Mouse (Mus musculus) forebrain, postnatal 0 days (tissue): Measurements from ENCODE around the gene Grb10. TPM values are rescaled to one million over a fixed set of nuclear protein-coding genes. Genes with fewer than 3 reads are reported as not detected.

ENCODE experiments used
- ATAC-seq: fragments of 200-750 bp; cut with Nextera tagmentation; 2 replicates; pipeline ENCODE4 v1.8.0; 2017; ENCODE audit warnings: mild to moderate bottlenecking, moderate library complexity
- DNase-seq: peaks from one replicate; pipeline ENCODE4 v3.0.0-alpha.2; 2015
- H3K27ac ChIP-seq: fragments of 300-500 bp; sonication (generic); 2 replicates; pipeline ENCODE4 v1.5.1; 2014; ENCODE audit warnings: low read depth, mild to moderate bottlenecking, antibody characterized with exemption, low read length, moderate library complexity, mixed read lengths
- H3K27me3 ChIP-seq: fragments of 300-500 bp; sonication (generic); 2 replicates; pipeline ENCODE4 v1.6.1; 2014; ENCODE audit warnings: mild to moderate bottlenecking, low read length, mixed read lengths; ENCODE audit not compliant: insufficient read depth
- H3K36me3 ChIP-seq: fragments of 300-500 bp; sonication (generic); 2 replicates; pipeline ENCODE4 v1.6.1; 2014; ENCODE audit warnings: mild to moderate bottlenecking, moderate library complexity; ENCODE audit not compliant: insufficient read depth
- H3K4me1 ChIP-seq: fragments of 300-500 bp; sonication (generic); 2 replicates; pipeline ENCODE4 v1.6.1; 2014; ENCODE audit warnings: antibody characterized with exemption; ENCODE audit not compliant: insufficient read depth
- H3K4me2 ChIP-seq: fragments of 300-500 bp; sonication (generic); 2 replicates; pipeline ENCODE4 v1.6.1; 2014; ENCODE audit warnings: low read depth, mild to moderate bottlenecking, moderate library complexity
- H3K4me3 ChIP-seq: fragments of 300-500 bp; sonication (generic); 2 replicates; pipeline ENCODE4 v1.5.1; 2014; ENCODE audit warnings: low read depth, low read length, mixed read lengths
- H3K9ac ChIP-seq: fragments of 300-500 bp; sonication (generic); 2 replicates; pipeline ENCODE4 v1.6.1; 2014; ENCODE audit warnings: mild to moderate bottlenecking
- H3K9me3 ChIP-seq: fragments of 300-500 bp; sonication (generic); 2 replicates; pipeline ENCODE4 v1.6.1; 2016; ENCODE audit warnings: low read length
- CTCF ChIP-seq: sonication (generic); IDR thresholded peaks from 2 replicates; pipeline ENCODE4 v1.5.1; 2016; ENCODE audit warnings: antibody characterized with exemption, control low read depth, low read depth
- WGBS: fragments of 180-500 bp; shearing (Covaris S2); extraction: QIAGEN DNeasy Blood & Tissue Kit; methylation state at CpG from one replicate; pipeline ENCODE4 v1.1.7; 2014; 5-methylcytosine and 5-hydroxymethylcytosine counted together
- polyA plus RNA-seq: library from polyadenylated mRNA; unstranded; fragments of >200 nt; fragmentation: Nextera tagmentation; extraction: Ambion mirVana; gene quantifications from 2 replicates; pipeline ENCODE4 v1.2.1, GENCODE M21; 2015
- total RNA-seq: library from RNA; depleted of rRNA; stranded (reverse); fragments of >200 nt; gene quantifications from 2 replicates; pipeline ENCODE4 v1.2.3, GENCODE M21; 2014

Grb10 gene
- total and polyA plus RNA-seq, 2 experiments from 2014 or later, result 32.7 to 80.3 TPM

- Histone ChIP-seq H3K36me3 (no peaks in the 10 kb centered on the region), H3K27ac (no peak overlapping the region), H3K9me3 (no peaks in the 10 kb centered on the region), H3K27me3 (peaks cover 72% of the 10 kb centered on the region), H3K4me2 (no peak overlapping the region), H3K4me1 (no peaks in the 10 kb centered on the region), H3K9ac (no peak overlapping the region), H3K4me3 (no peak overlapping the region)
- ATAC-seq, result no peak
- DNase-seq, result no peak
- TF ChIP-seq CTCF, result no peak
- 31% methylated on average over 5 of the region's 5 CpGs for WGBS
These were observed 4.1 kb downstream of the Grb10 start for GRCm38 (mm10) chr11:12034371-12034770.

- Histone ChIP-seq H3K27me3 (peaks cover 78% of the 10 kb centered on the region), H3K9me3 (no peaks in the 10 kb centered on the region), H3K27ac (no peak overlapping the region), H3K36me3 (no peaks in the 10 kb centered on the region), H3K4me1 (no peaks in the 10 kb centered on the region), H3K9ac (no peak overlapping the region), H3K4me2 (no peak overlapping the region), H3K4me3 (no peak overlapping the region)
- no peak for DNase-seq
- no peak for TF ChIP-seq CTCF
- 33% methylated on average over 5 of the region's 5 CpGs for WGBS
- no peak for ATAC-seq
These were observed 5.7 kb downstream of the Grb10 start for GRCm38 (mm10) chr11:12032831-12033230.

GRCm38 (mm10) chr11:12026638-12027037 is 11.8 kb downstream of the Grb10 start:
- Histone ChIP-seq H3K27ac (peak overlapping the region; percentile 81), H3K27me3 (peaks cover 46% of the 10 kb centered on the region), H3K4me3 (peak overlapping the region; percentile 40), H3K36me3 (no peaks in the 10 kb centered on the region), H3K9ac (peak overlapping the region; percentile 61), H3K4me1 (no peaks in the 10 kb centered on the region), H3K4me2 (peak overlapping the region; percentile 55), H3K9me3 (peaks cover 20% of the 10 kb centered on the region)
- 54% methylated on average over 17 of the region's 17 CpGs for WGBS
- no peak for TF ChIP-seq CTCF
- DNase-seq (peak; percentile 64), ATAC-seq (peak; percentile 72)

- TF ChIP-seq CTCF, result peak; percentile 72
- H3K9ac ChIP-seq, result peak overlapping the region; percentile 61
- 65% methylated on average over 108 of the region's 108 CpGs for WGBS
- H3K4me1 ChIP-seq, result no peaks in the 10 kb centered on the region
- peaks cover 40% of the 10 kb centered on the region for H3K27me3 ChIP-seq
- H3K27ac ChIP-seq, result peak overlapping the region; percentile 81
- DNase-seq, result peak; percentile 86
- peaks cover 20% of the 10 kb centered on the region for H3K9me3 ChIP-seq
- H3K4me2 ChIP-seq, result peak overlapping the region; percentile 55
- peak; percentile 88 for ATAC-seq
- no peaks in the 10 kb centered on the region for H3K36me3 ChIP-seq
- H3K4me3 ChIP-seq, result peak overlapping the region; percentile 40
These were observed 12.5 kb downstream of the Grb10 start for GRCm38 (mm10) chr11:12025756-12026593.

- DNase-seq (no peak), ATAC-seq (peak; percentile 48)
- Histone ChIP-seq H3K27me3 (peaks cover 35% of the 10 kb centered on the region), H3K9me3 (peaks cover 20% of the 10 kb centered on the region), H3K27ac (no peak overlapping the region), H3K4me2 (peak overlapping the region; percentile 55), H3K4me3 (peak overlapping the region; percentile 40), H3K9ac (peak overlapping the region; percentile 61), H3K4me1 (no peaks in the 10 kb centered on the region), H3K36me3 (no peaks in the 10 kb centered on the region)
- TF ChIP-seq CTCF, result no peak
- WGBS, result 54% methylated on average over 32 of the region's 32 CpGs
These were observed 13.1 kb downstream of the Grb10 start for GRCm38 (mm10) chr11:12025392-12025755.

GRCm38 (mm10) chr11:12023051-12023450 is 15.4 kb downstream of the Grb10 start:
- Histone ChIP-seq H3K4me1 (no peaks in the 10 kb centered on the region), H3K27me3 (peaks cover 20% of the 10 kb centered on the region), H3K4me2 (no peak overlapping the region), H3K4me3 (no peak overlapping the region), H3K9me3 (peaks cover 20% of the 10 kb centered on the region), H3K9ac (no peak overlapping the region), H3K36me3 (no peaks in the 10 kb centered on the region), H3K27ac (no peak overlapping the region)
- TF ChIP-seq CTCF, result no peak
- WGBS, result 57% methylated on average over 3 of the region's 3 CpGs
- ATAC-seq (no peak), DNase-seq (no peak)

- Histone ChIP-seq H3K9ac (no peak overlapping the region), H3K27me3 (peaks cover 13% of the 10 kb centered on the region; the same call in 1 of the 2 replicates), H3K4me1 (no peaks in the 10 kb centered on the region), H3K4me3 (no peak overlapping the region), H3K36me3 (no peaks in the 10 kb centered on the region), H3K27ac (no peak overlapping the region), H3K4me2 (no peak overlapping the region), H3K9me3 (0 out of 2 replicates have a peak, but pooled peaks cover 2% of the 10 kb centered on the region)
- no peak for DNase-seq
- no peak for ATAC-seq
- TF ChIP-seq CTCF, result no peak
- WGBS, result 78% methylated on average over 1 of the region's 1 CpGs
These were observed 18.8 kb downstream of the Grb10 start for GRCm38 (mm10) chr11:12019651-12020050.
